Mouse (Mus musculus): ENCODE measurements around the gene Trp53i11. TPM values are rescaled to one million over a fixed set of nuclear protein-coding genes. Genes with fewer than 3 reads are reported as not detected.

Trp53i11 gene
- polyA plus RNA-seq, 1 experiment, result 54.5 TPM

GRCm38 (mm10) chr2:93217015-93217414 is 29.7 kb downstream of the Trp53i11 start:
- peak overlapping the region; percentile 66 for H3K27ac ChIP-seq (ENCODE audit: insufficient read depth, low read length)
- H3K27me3 ChIP-seq (ENCODE audit: control insufficient read depth, insufficient read depth, low read length), result no peaks in the 10 kb centered on the region
- peaks cover 76% of the 10 kb centered on the region for H3K4me1 ChIP-seq (ENCODE audit: control insufficient read depth, insufficient read depth, low read length)
- DNase-seq, result peak; percentile 92 to 94
- H3K4me3 ChIP-seq (replicated peaks; ENCODE audit: insufficient read depth, low read depth, low read length), result no peak overlapping the region
- TF ChIP-seq CTCF (IDR thresholded peaks at IDR 0.05; ENCODE audit: borderline replicate concordance, insufficient read depth, low read depth, low read length) (peak; percentile 81), POLR2A (IDR thresholded peaks at IDR 0.05; ENCODE audit: borderline replicate concordance, insufficient read depth, low read length) (no peak)
- 3% methylated on average over 7 of the region's 7 CpGs for WGBS

- Histone ChIP-seq H3K27me3 (ENCODE audit: control insufficient read depth, insufficient read depth, low read length) (no peaks in the 10 kb centered on the region), H3K27ac (ENCODE audit: insufficient read depth, low read length) (0 out of 2 replicates have a peak overlapping the region, but pooled peaks have one; percentile 20), H3K4me3 (replicated peaks; ENCODE audit: insufficient read depth, low read depth, low read length) (no peak overlapping the region), H3K4me1 (ENCODE audit: control insufficient read depth, insufficient read depth, low read length) (peaks cover 84% of the 10 kb centered on the region)
- TF ChIP-seq POLR2A (IDR thresholded peaks at IDR 0.05; ENCODE audit: borderline replicate concordance, insufficient read depth, low read length) (no peak), CTCF (IDR thresholded peaks at IDR 0.05; ENCODE audit: borderline replicate concordance, insufficient read depth, low read depth, low read length) (no peak)
- DNase-seq, result no peak
- 65% methylated on average over 7 of the region's 7 CpGs for WGBS
Observed at GRCm38 (mm10) chr2:93218353-93218990, 31.1 kb downstream of the Trp53i11 start.

GRCm38 (mm10) chr2:93219576-93219975 is 32.2 kb downstream of the Trp53i11 start:
- TF ChIP-seq POLR2A (IDR thresholded peaks at IDR 0.05; ENCODE audit: borderline replicate concordance, insufficient read depth, low read length) (no peak), CTCF (IDR thresholded peaks at IDR 0.05; ENCODE audit: borderline replicate concordance, insufficient read depth, low read depth, low read length) (no peak)
- Histone ChIP-seq H3K27ac (ENCODE audit: insufficient read depth, low read length) (peak overlapping the region; percentile 36; the same call in 1 of the 2 replicates), H3K27me3 (ENCODE audit: control insufficient read depth, insufficient read depth, low read length) (no peaks in the 10 kb centered on the region), H3K4me3 (replicated peaks; ENCODE audit: insufficient read depth, low read depth, low read length) (no peak overlapping the region), H3K4me1 (ENCODE audit: control insufficient read depth, insufficient read depth, low read length) (peaks cover 86% of the 10 kb centered on the region)
- peak; percentile 63 to 75 for DNase-seq
- WGBS, result 16% methylated on average over 3 of the region's 3 CpGs

- Histone ChIP-seq H3K4me1 (ENCODE audit: control insufficient read depth, insufficient read depth, low read length) (peaks cover 81% of the 10 kb centered on the region), H3K27me3 (ENCODE audit: control insufficient read depth, insufficient read depth, low read length) (no peaks in the 10 kb centered on the region), H3K27ac (ENCODE audit: insufficient read depth, low read length) (peak overlapping the region; percentile 29; the same call in 1 of the 2 replicates), H3K4me3 (replicated peaks; ENCODE audit: insufficient read depth, low read depth, low read length) (no peak overlapping the region)
- TF ChIP-seq POLR2A (IDR thresholded peaks at IDR 0.05; ENCODE audit: borderline replicate concordance, insufficient read depth, low read length), result no peak
- TF ChIP-seq CTCF (IDR thresholded peaks at IDR 0.05; ENCODE audit: borderline replicate concordance, insufficient read depth, low read depth, low read length), result no peak
- 69% methylated on average over 5 of the region's 5 CpGs for WGBS
- no peak for DNase-seq
Observed at GRCm38 (mm10) chr2:93220447-93220846, 33.1 kb downstream of the Trp53i11 start.

DNA sequence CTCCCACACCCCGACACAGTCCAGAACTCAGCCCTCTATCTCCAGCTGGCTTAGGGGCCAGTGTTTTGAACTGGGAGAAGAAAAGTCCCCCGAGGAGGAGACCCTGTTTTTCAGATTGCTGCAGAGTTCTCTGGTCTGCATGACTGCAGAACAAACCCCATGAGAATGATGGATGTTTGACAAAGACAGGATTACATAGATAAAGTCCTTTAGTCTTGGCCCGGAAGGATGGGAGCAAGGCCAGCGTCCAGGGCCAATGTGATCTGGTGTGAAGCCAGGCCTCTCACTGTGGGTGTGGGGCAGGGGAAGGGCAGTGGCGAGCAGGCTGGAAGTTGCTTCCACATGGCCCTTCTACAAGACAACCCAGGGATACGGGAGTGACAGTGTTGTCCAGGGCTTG is 36.1 kb downstream of the Trp53i11 start:
- DNase-seq, result peak; percentile 78 to 83
- TF ChIP-seq CTCF (IDR thresholded peaks at IDR 0.05; ENCODE audit: borderline replicate concordance, insufficient read depth, low read depth, low read length) (no peak), POLR2A (IDR thresholded peaks at IDR 0.05; ENCODE audit: borderline replicate concordance, insufficient read depth, low read length) (no peak)
- peaks cover 73% of the 10 kb centered on the region for H3K4me1 ChIP-seq (ENCODE audit: control insufficient read depth, insufficient read depth, low read length)
- WGBS, result 7% methylated on average over 6 of the region's 6 CpGs
- H3K27ac ChIP-seq (ENCODE audit: insufficient read depth, low read length), result peak overlapping the region; percentile 32; the same call in 1 of the 2 replicates
- H3K27me3 ChIP-seq (ENCODE audit: control insufficient read depth, insufficient read depth, low read length), result no peaks in the 10 kb centered on the region
- no peak overlapping the region for H3K4me3 ChIP-seq (replicated peaks; ENCODE audit: insufficient read depth, low read depth, low read length)

DNA sequence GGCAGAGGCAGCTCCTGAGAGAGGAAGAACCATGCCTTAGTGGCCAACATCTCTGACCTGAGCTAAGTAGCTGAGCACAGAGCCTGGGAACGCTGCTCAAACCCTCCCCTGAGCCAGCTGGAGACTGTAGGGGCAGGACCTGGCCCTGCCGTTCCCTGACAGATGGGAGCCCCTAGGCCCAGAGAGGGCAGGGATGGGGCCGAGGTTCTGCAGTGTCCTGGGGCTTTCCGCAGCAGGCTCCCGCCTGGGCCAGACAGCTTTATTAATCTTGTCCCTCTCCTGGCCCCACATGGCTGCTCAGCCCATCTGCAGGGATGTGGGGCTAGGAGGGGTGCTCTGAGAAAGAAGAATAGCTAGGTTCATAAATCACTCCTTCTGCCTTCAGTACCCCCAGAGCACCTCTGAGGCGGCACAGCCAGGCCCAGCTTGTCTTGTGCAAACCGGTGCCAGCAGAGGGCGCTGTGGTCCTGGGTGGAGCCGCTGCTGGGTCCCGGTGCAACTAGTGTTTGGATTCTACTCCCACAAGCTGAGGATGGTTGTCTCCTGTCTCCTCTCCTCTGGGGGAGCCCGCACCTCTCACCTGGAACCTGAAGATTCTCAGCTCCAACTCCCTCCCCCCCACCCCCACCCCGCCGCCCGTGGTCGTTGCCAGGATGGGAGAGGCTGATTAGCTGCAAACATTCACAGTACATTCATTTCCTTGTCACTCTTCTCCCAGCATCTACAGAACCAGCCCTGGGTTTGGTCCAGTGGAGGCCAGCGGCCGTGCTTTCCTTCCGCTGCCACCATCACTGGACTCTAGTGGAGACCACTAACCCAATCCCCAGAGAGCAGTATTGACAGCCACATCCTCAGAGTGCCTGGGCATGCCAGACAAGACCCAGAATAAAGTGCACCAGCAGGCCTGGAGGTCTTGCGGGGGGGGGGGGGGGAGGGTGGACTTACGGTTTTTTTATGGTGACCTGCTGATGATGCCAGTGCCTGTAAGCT is 39.6 kb downstream of the Trp53i11 start:
- no peak for TF ChIP-seq POLR2A (IDR thresholded peaks at IDR 0.05; ENCODE audit: borderline replicate concordance, insufficient read depth, low read length)
- peak; percentile 98 for TF ChIP-seq CTCF (IDR thresholded peaks at IDR 0.05; ENCODE audit: borderline replicate concordance, insufficient read depth, low read depth, low read length)
- 14% methylated on average over 20 of the region's 20 CpGs for WGBS
- H3K27me3 ChIP-seq (ENCODE audit: control insufficient read depth, insufficient read depth, low read length), result no peaks in the 10 kb centered on the region
- H3K27ac ChIP-seq (ENCODE audit: insufficient read depth, low read length), result no peak overlapping the region
- peak; percentile 85 to 92 for DNase-seq
- H3K4me1 ChIP-seq (ENCODE audit: control insufficient read depth, insufficient read depth, low read length), result peaks cover 42% of the 10 kb centered on the region
- no peak overlapping the region for H3K4me3 ChIP-seq (replicated peaks; ENCODE audit: insufficient read depth, low read depth, low read length)

GRCm38 (mm10) chr2:93227713-93228479 is 40.5 kb downstream of the Trp53i11 start:
- peak in 1 of 2 experiments; percentile 56 for DNase-seq
- H3K4me3 ChIP-seq (replicated peaks; ENCODE audit: insufficient read depth, low read depth, low read length), result no peak overlapping the region
- H3K27me3 ChIP-seq (ENCODE audit: control insufficient read depth, insufficient read depth, low read length), result no peaks in the 10 kb centered on the region
- H3K27ac ChIP-seq (ENCODE audit: insufficient read depth, low read length), result no peak overlapping the region
- peaks cover 32% of the 10 kb centered on the region for H3K4me1 ChIP-seq (ENCODE audit: control insufficient read depth, insufficient read depth, low read length)
- 62% methylated on average over 9 of the region's 9 CpGs for WGBS
- TF ChIP-seq CTCF (IDR thresholded peaks at IDR 0.05; ENCODE audit: borderline replicate concordance, insufficient read depth, low read depth, low read length) (no peak), POLR2A (IDR thresholded peaks at IDR 0.05; ENCODE audit: borderline replicate concordance, insufficient read depth, low read length) (no peak)

All from cerebellum, adult 2 months (tissue).